Comparison of ENCODE assay signal across 19 mouse cellular contexts in the genomic region with DNA sequence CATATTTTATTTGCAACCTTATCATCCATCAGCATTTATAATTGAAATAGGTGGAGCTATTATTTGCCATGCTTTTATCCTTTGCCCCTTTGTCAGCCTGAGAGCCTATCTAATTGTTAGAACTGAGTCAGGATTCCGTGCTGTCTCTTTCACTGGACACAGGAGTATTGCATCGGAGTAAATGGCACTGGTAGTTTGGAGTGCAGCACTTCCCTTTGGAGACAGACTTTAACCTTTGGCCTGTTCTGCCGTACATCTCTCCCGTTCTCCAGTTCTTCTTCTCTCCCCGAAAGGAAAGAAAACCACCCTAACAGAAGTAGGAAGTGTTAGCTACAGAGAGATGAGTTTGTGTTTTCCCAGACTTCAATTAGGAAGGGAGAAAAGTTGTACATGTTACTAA.
"Had no signal": no experiment of that assay in that cellular context is flagged by ENCODE, and none has a peak within 500 bp of the region (broad histone marks: within the 10 kb centered on the region; RNA-seq: fewer than 3 reads in every experiment).

No protein-coding gene starts in this region.

- H3K4me2 ChIP-seq: liver, embryonic 13.5 days; liver, embryonic 15.5 days; lung, embryonic 14.5 days; midbrain, embryonic 11.5 days; midbrain, embryonic 13.5 days; midbrain, embryonic 15.5 days; neural tube, embryonic 13.5 days; neural tube, embryonic 15.5 days had no signal

- H3K27me3 ChIP-seq: liver, embryonic 13.5 days; liver, embryonic 15.5 days; megakaryocyte, embryonic 14.5 days; midbrain, embryonic 13.5 days; midbrain, embryonic 15.5 days; neural tube, embryonic 13.5 days; neural tube, embryonic 15.5 days had no signal

- H3K27ac ChIP-seq: liver, embryonic 13.5 days; liver, embryonic 15.5 days; macrophage; midbrain, embryonic 13.5 days; midbrain, embryonic 15.5 days; neural tube, embryonic 13.5 days; neural tube, embryonic 15.5 days had no signal

- H3K4me3 ChIP-seq: liver, embryonic 13.5 days; liver, embryonic 15.5 days; megakaryocyte, embryonic 14.5 days; midbrain, embryonic 13.5 days; midbrain, embryonic 15.5 days; neural tube, embryonic 13.5 days; neural tube, embryonic 15.5 days had no signal

- H3K9me3 ChIP-seq: liver, embryonic 13.5 days; liver, embryonic 15.5 days; midbrain, embryonic 13.5 days; midbrain, embryonic 15.5 days; neural tube, embryonic 13.5 days; neural tube, embryonic 15.5 days had no signal

- ATAC-seq: liver, postnatal 0 days; midbrain, embryonic 13.5 days; midbrain, embryonic 15.5 days had no signal

- H3K9ac ChIP-seq: liver, embryonic 13.5 days; liver, embryonic 15.5 days; liver, postnatal 0 days; lung, embryonic 14.5 days; midbrain, embryonic 13.5 days; midbrain, embryonic 15.5 days; neural tube, embryonic 13.5 days; neural tube, embryonic 15.5 days had no signal

- H3K36me3 ChIP-seq: liver, embryonic 13.5 days; liver, embryonic 15.5 days; midbrain, embryonic 13.5 days; midbrain, embryonic 15.5 days; neural tube, embryonic 13.5 days; neural tube, embryonic 15.5 days had no signal

- DNase-seq: liver, embryonic 13.5 days; liver, postnatal 0 days; lung, embryonic 14.5 days; lung, postnatal 10 days; lung, postnatal 36 days; right cerebral cortex, postnatal 14 days; right cerebral cortex, postnatal 4 days; spleen, adult 18-20 months; thymus, adult 2 months; thymus, postnatal 25 days; thymus, postnatal 4 days had no signal

- H3K4me1 ChIP-seq: liver, embryonic 15.5 days had no signal
